Mouse (Mus musculus) ES-Bruce4 (cell line): ENCODE results near the gene Dock9. TPM values are rescaled to one million over a fixed set of nuclear protein-coding genes. Genes with fewer than 3 reads are reported as not detected.

Experiments
- H3K27ac ChIP-seq: 2 replicates; pipeline ENCODE4 v1.5.1; 2012; ENCODE audit warnings: low read length, inconsistent platforms; ENCODE audit not compliant: insufficient read depth
- H3K27me3 ChIP-seq: 2 replicates; pipeline ENCODE4 v1.6.1; 2012; ENCODE audit warnings: mild to moderate bottlenecking, low read length, inconsistent platforms; ENCODE audit not compliant: control insufficient read depth, poor library complexity, insufficient read depth, severe bottlenecking
- H3K36me3 ChIP-seq: 2 replicates; pipeline ENCODE4 v1.6.1; 2012; ENCODE audit warnings: inconsistent platforms, mild to moderate bottlenecking, low read length, moderate library complexity; ENCODE audit not compliant: control insufficient read depth, poor library complexity, insufficient read depth, severe bottlenecking
- H3K4me1 ChIP-seq: one replicate; pipeline ENCODE4 v1.8.1; 2011; ENCODE audit warnings: low read length; ENCODE audit not compliant: control insufficient read depth, insufficient read depth
- H3K4me3 ChIP-seq: 2 replicates; pipeline ENCODE4 v1.5.1; 2011; ENCODE audit warnings: low read depth, mild to moderate bottlenecking, low read length
- H3K9ac ChIP-seq: 2 replicates; pipeline ENCODE4 v1.6.1; 2012; ENCODE audit warnings: low read depth, mild to moderate bottlenecking, inconsistent platforms; ENCODE audit not compliant: poor library complexity, severe bottlenecking
- H3K9me3 ChIP-seq: replicated peaks from 2 replicates; pipeline ENCODE4 v1.6.1; 2012; ENCODE audit warnings: mild to moderate bottlenecking, low read length, inconsistent platforms; ENCODE audit not compliant: control insufficient read depth, poor library complexity, insufficient read depth, severe bottlenecking
- CTCF ChIP-seq: IDR thresholded peaks from one replicate; pipeline ENCODE4 v1.8.1; 2011; ENCODE audit warnings: low read depth, low read length
- EP300 ChIP-seq: IDR thresholded peaks from 2 replicates; pipeline ENCODE4 v1.6.1; 2011; ENCODE audit warnings: low read depth, low read length; ENCODE audit not compliant: insufficient read depth
- POLR2A ChIP-seq: IDR thresholded peaks from one replicate; pipeline ENCODE4 v1.8.1; 2011; ENCODE audit warnings: low read length; ENCODE audit not compliant: insufficient read depth
- polyA plus RNA-seq: library from polyadenylated mRNA; stranded (reverse); fragments of >200 nt; gene quantifications from 2 replicates; pipeline ENCODE4 v1.2.4, GENCODE M21; 2011; ENCODE audit warnings: low read depth; ENCODE audit not compliant: missing spikeins, insufficient read depth, insufficient read length

The Dock9 gene
- polyA plus RNA-seq, 1 experiment = 21.0 TPM

- Histone ChIP-seq H3K4me1 (peaks cover 2% of the 10 kb centered on the region), H3K9me3 (no peaks in the 10 kb centered on the region), H3K9ac (no peak overlapping the region), H3K4me3 (no peak overlapping the region), H3K27me3 (no peaks in the 10 kb centered on the region), H3K36me3 (no peaks in the 10 kb centered on the region), H3K27ac (no peak overlapping the region)
- TF ChIP-seq EP300 (no peak), CTCF (no peak), POLR2A (no peak)
Measured at GRCm38 (mm10) chr14:121541262-121541661, 256.4 kb downstream of the Dock9 start.

DNA sequence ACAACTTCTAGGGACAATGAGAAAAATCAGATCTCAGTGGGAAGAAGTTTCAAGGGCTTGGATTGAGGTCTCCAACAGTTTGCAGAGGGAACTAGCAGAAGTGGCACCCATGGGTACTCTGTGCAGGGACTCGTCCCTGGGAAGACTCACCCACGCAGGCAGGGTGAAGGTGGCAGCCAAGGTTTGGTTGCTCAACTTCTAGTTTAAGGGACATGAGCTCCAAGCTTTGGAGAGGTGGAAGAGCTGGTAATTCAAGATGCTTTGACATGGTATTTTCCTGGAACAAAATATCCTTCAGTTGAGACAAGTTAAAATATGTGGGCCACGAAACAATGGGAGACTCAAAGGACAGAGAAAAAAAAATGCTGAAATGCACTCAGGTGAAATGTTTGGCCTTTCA lies 263.1 kb downstream of the Dock9 start:
- H3K36me3 ChIP-seq = no peaks in the 10 kb centered on the region

DNA sequence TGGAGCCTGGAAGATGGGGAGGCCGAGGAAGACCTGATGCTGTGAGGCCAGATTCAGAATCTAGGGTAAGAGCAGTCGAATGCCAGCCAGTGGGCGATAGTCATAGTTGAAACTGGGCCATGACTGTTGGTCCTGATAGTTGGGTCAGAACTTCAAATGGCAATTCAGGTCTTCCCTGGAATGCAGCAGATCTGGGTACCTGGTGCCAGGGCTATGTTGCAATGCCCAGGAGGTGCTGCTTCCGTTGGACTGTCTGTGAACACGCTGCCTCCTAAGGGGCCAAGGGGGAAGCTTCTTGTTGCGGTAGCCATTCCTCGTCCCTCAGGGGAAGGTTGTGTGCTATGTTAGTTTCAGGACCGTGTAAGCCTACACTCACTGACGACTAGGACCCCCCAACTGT lies 266.8 kb downstream of the Dock9 start:
- Histone ChIP-seq H3K9me3 (no peaks in the 10 kb centered on the region), H3K27me3 (no peaks in the 10 kb centered on the region), H3K9ac (no peak overlapping the region), H3K36me3 (no peaks in the 10 kb centered on the region), H3K4me1 (no peaks in the 10 kb centered on the region), H3K27ac (no peak overlapping the region), H3K4me3 (no peak overlapping the region)
- no peak for TF ChIP-seq POLR2A
- no peak for TF ChIP-seq CTCF
- TF ChIP-seq EP300 = no peak

More for the DNA sequence above, 263.1 kb downstream of the Dock9 start:
- H3K4me1 ChIP-seq = no peaks in the 10 kb centered on the region
- no peak overlapping the region for H3K4me3 ChIP-seq
- no peak overlapping the region for H3K9ac ChIP-seq
- no peak overlapping the region for H3K27ac ChIP-seq
- no peaks in the 10 kb centered on the region for H3K9me3 ChIP-seq
- TF ChIP-seq CTCF (no peak), POLR2A (no peak), EP300 (no peak)
- no peaks in the 10 kb centered on the region for H3K27me3 ChIP-seq

DNA sequence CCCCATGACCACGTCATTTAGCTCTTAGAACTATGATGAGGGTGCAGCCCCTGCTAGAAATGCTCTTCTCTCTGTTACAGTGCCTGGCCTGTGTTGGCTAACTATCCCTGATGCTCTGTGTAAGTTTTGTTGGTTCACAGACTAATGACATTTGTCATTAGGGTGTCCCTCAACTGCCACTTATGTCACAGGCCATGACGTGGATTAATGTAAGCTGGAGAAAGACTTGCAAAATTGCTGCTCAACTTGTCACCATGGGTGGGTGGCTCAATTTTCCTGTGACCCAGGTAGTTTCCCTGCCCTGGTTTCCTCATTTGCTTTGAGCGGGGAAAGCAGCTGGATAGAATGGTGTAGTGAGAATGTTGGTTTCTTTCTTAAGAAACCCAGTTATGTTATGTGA lies 269.8 kb downstream of the Dock9 start:
- no peaks in the 10 kb centered on the region for H3K36me3 ChIP-seq
- no peaks in the 10 kb centered on the region for H3K27me3 ChIP-seq
- no peaks in the 10 kb centered on the region for H3K4me1 ChIP-seq
- TF ChIP-seq EP300 = no peak
- no peak overlapping the region for H3K9ac ChIP-seq
- H3K9me3 ChIP-seq = no peaks in the 10 kb centered on the region
- H3K27ac ChIP-seq = no peak overlapping the region
- H3K4me3 ChIP-seq = no peak overlapping the region

GRCm38 (mm10) chr14:121527201-121527600 lies 270.4 kb downstream of the Dock9 start:
- Histone ChIP-seq H3K36me3 (no peaks in the 10 kb centered on the region), H3K27me3 (no peaks in the 10 kb centered on the region), H3K9me3 (no peaks in the 10 kb centered on the region), H3K9ac (no peak overlapping the region), H3K4me3 (no peak overlapping the region), H3K27ac (no peak overlapping the region), H3K4me1 (no peaks in the 10 kb centered on the region)
- TF ChIP-seq POLR2A (no peak), EP300 (no peak), CTCF (no peak)

GRCm38 (mm10) chr14:121521709-121522108 lies 275.9 kb downstream of the Dock9 start:
- Histone ChIP-seq H3K27me3 (no peaks in the 10 kb centered on the region), H3K9me3 (no peaks in the 10 kb centered on the region), H3K9ac (no peak overlapping the region), H3K36me3 (no peaks in the 10 kb centered on the region), H3K4me1 (no peaks in the 10 kb centered on the region), H3K4me3 (no peak overlapping the region), H3K27ac (no peak overlapping the region)
- no peak for TF ChIP-seq EP300
- TF ChIP-seq CTCF = no peak
- no peak for TF ChIP-seq POLR2A

- Histone ChIP-seq H3K36me3 (no peaks in the 10 kb centered on the region), H3K9me3 (peaks cover 2% of the 10 kb centered on the region; the same call in 1 of the 2 replicates), H3K27me3 (no peaks in the 10 kb centered on the region), H3K27ac (no peak overlapping the region), H3K4me1 (no peaks in the 10 kb centered on the region), H3K9ac (no peak overlapping the region), H3K4me3 (no peak overlapping the region)
- TF ChIP-seq EP300 (no peak), CTCF (no peak), POLR2A (no peak)
Measured at GRCm38 (mm10) chr14:121516881-121517280, 280.8 kb downstream of the Dock9 start.
